ENCODE assay signal across 1 mouse cellular context in genomic region chr3:138471066-138471465, GRCm38 (mm10).
TF ChIP-seq lines count a peak whose summit lies in the region.

No protein-coding gene starts in this region.

TF ChIP-seq in CH12.LX, 34 proteins besides CTCF, POLR2A, EP300 and RAD21 (continued from another document):
- no peak for TF ChIP-seq UBTF (IDR thresholded peaks at IDR 0.05; ENCODE audit: low read depth, low read length)
